Mouse (Mus musculus) forebrain, embryonic 11.5 days (tissue): Measurements from ENCODE around the gene Kcnj14. TPM values are rescaled to one million over a fixed set of nuclear protein-coding genes. Genes with fewer than 3 reads are reported as not detected.

Experiments
- ATAC-seq: fragments of 200-750 bp; cut with Nextera tagmentation; replicated peaks from 2 replicates; pipeline ENCODE4 v1.8.0; 2017; ENCODE audit warnings: moderate TSS enrichment; ENCODE audit not compliant: low FRiP score
- DNase-seq: peaks from one replicate; pipeline ENCODE4 v3.0.0-alpha.2; 2017; ENCODE audit warnings: low spot score
- H3K27ac ChIP-seq: fragments of 300-500 bp; sonication (generic); 2 replicates; pipeline ENCODE4 v1.5.1; 2014; ENCODE audit warnings: low read depth, low read length
- H3K27me3 ChIP-seq: fragments of 300-500 bp; sonication (generic); 2 replicates; pipeline ENCODE4 v1.6.1; 2014; ENCODE audit warnings: mild to moderate bottlenecking, low read length, mixed read lengths; ENCODE audit not compliant: control insufficient read depth, insufficient read depth
- H3K36me3 ChIP-seq: fragments of 300-500 bp; sonication (generic); 2 replicates; pipeline ENCODE4 v1.6.1; 2014; ENCODE audit warnings: mild to moderate bottlenecking, low read length, moderate library complexity, mixed read lengths; ENCODE audit not compliant: control insufficient read depth, insufficient read depth
- H3K4me1 ChIP-seq: fragments of 300-500 bp; sonication (generic); replicated peaks from 2 replicates; pipeline ENCODE4 v1.6.1; 2014; ENCODE audit warnings: low read length, mixed read lengths; ENCODE audit not compliant: control insufficient read depth, insufficient read depth
- H3K4me2 ChIP-seq: fragments of 300-500 bp; sonication (generic); 2 replicates; pipeline ENCODE4 v1.6.1; 2014; ENCODE audit warnings: low read depth, mild to moderate bottlenecking, low read length, moderate library complexity, mixed read lengths; ENCODE audit not compliant: severe bottlenecking
- H3K4me3 ChIP-seq: fragments of 300-500 bp; sonication (generic); 2 replicates; pipeline ENCODE4 v1.5.1; 2014; ENCODE audit warnings: low read depth, low read length
- H3K9ac ChIP-seq: fragments of 300-500 bp; sonication (generic); 2 replicates; pipeline ENCODE4 v1.6.1; 2014; ENCODE audit warnings: low read length
- H3K9me3 ChIP-seq: fragments of 300-500 bp; sonication (generic); 2 replicates; pipeline ENCODE4 v1.6.1; 2016; ENCODE audit warnings: low read length, mixed read lengths; ENCODE audit not compliant: control insufficient read depth
- WGBS: fragments of 180-500 bp; shearing (Covaris S2); extraction: QIAGEN DNeasy Blood & Tissue Kit; methylation state at CpG from one replicate; pipeline ENCODE4 v1.1.7; 2014; 5-methylcytosine and 5-hydroxymethylcytosine counted together
- polyA plus RNA-seq: library from polyadenylated mRNA; unstranded; fragments of >200 nt; fragmentation: Nextera tagmentation; extraction: Ambion mirVana; gene quantifications from 2 replicates; pipeline ENCODE4 v1.2.1, GENCODE M21; 2014

Kcnj14 gene
- polyA plus RNA-seq, 1 experiment from 2014 or later: 0.37 TPM

- H3K9ac ChIP-seq: peak overlapping the region; percentile 85
- peak overlapping the region; percentile 92 for H3K4me3 ChIP-seq
- H3K4me2 ChIP-seq: peak overlapping the region; percentile 88
- WGBS: under 1% methylated on average over 14 of the region's 14 CpGs
- H3K27ac ChIP-seq: no peak overlapping the region; the same call in 1 of the 2 replicates
- H3K4me1 ChIP-seq: peaks cover 20% of the 10 kb centered on the region
- H3K27me3 ChIP-seq: no peaks in the 10 kb centered on the region
- no peaks in the 10 kb centered on the region for H3K9me3 ChIP-seq
- DNase-seq (peak; percentile 83), ATAC-seq (peak; percentile 70)
- H3K36me3 ChIP-seq: peaks cover 15% of the 10 kb centered on the region
These were observed 38.4 kb downstream of the Kcnj14 start for GRCm38 (mm10) chr7:45786136-45786578.

GRCm38 (mm10) chr7:45785388-45786135 is 39.0 kb downstream of the Kcnj14 start:
- peaks cover 15% of the 10 kb centered on the region for H3K36me3 ChIP-seq
- H3K27me3 ChIP-seq: no peaks in the 10 kb centered on the region
- peak; percentile 85 for DNase-seq
- under 1% methylated on average over 41 of the region's 42 CpGs for WGBS
- peak; percentile 51 for ATAC-seq
- H3K4me2 ChIP-seq: peak overlapping the region; percentile 88
- no peaks in the 10 kb centered on the region for H3K9me3 ChIP-seq
- H3K4me1 ChIP-seq: peaks cover 20% of the 10 kb centered on the region
- H3K9ac ChIP-seq: peak overlapping the region; percentile 85
- peak overlapping the region; percentile 92 for H3K4me3 ChIP-seq
- peak overlapping the region; percentile 63 for H3K27ac ChIP-seq

GRCm38 (mm10) chr7:45784524-45785372 is 39.8 kb downstream of the Kcnj14 start, which contains the start of gene Sult2b1:
Sult2b1 (minus strand) TSS chr7:45784669.
- peaks cover 9% of the 10 kb centered on the region for H3K36me3 ChIP-seq
- ATAC-seq (peak; percentile 47), DNase-seq (peak; percentile 95)
- peaks cover 20% of the 10 kb centered on the region for H3K4me1 ChIP-seq
- no peaks in the 10 kb centered on the region for H3K9me3 ChIP-seq
- peak within 1 kb of the TSS; percentile 63 for H3K27ac ChIP-seq
- 20% methylated on average over 20 of the region's 20 CpGs for WGBS
- peak within 1 kb of the TSS; percentile 92 for H3K4me3 ChIP-seq
- H3K9ac ChIP-seq: peak within 1 kb of the TSS; percentile 85
- H3K27me3 ChIP-seq: no peaks in the 10 kb centered on the region
- H3K4me2 ChIP-seq: peak within 1 kb of the TSS; percentile 88

- under 1% methylated on average over 38 of the region's 38 CpGs for WGBS
These were observed 41.0 kb downstream of the Kcnj14 start, which contains the start of gene Lmtk3 for GRCm38 (mm10) chr7:45783511-45784091. Lmtk3 (plus strand) TSS chr7:45783738.

DNA sequence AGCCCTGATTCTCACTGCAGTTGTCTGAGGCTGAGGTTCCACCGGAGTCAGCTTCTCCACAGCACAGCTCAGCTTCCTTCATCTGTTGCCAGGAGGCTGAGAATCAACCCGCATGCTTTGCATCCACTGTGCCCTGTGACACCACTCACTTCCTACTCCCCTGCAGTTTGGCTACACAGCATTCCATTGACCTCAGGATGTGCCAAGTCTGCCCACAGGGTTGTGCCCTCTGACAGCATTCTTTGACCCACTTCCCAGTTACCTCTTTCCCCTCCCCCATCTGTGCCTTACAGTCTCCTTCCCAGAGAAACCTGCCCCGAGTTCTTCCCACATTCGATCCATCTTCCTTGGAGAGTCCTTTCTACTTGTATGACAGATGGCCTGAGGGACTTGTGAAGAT is 42.3 kb downstream of the Kcnj14 start:
- DNase-seq: no peak
- WGBS: 85% methylated on average over 4 of the region's 4 CpGs
- H3K4me1 ChIP-seq: peaks cover 23% of the 10 kb centered on the region

More at GRCm38 (mm10) chr7:45783511-45784091, 41.0 kb downstream of the Kcnj14 start, which contains the start of gene Lmtk3:
- DNase-seq (peak; percentile 87), ATAC-seq (peak; percentile 20)
- Histone ChIP-seq H3K36me3 (peaks cover 3% of the 10 kb centered on the region; the same call in 1 of the 2 replicates), H3K9ac (peak within 1 kb of the TSS; percentile 70), H3K27ac (peak within 1 kb of the TSS; percentile 63), H3K4me3 (peak within 1 kb of the TSS; percentile 92), H3K9me3 (no peaks in the 10 kb centered on the region), H3K4me1 (peaks cover 25% of the 10 kb centered on the region), H3K4me2 (peak within 1 kb of the TSS; percentile 88), H3K27me3 (0 out of 2 replicates have a peak, but pooled peaks cover 2% of the 10 kb centered on the region)

DNA sequence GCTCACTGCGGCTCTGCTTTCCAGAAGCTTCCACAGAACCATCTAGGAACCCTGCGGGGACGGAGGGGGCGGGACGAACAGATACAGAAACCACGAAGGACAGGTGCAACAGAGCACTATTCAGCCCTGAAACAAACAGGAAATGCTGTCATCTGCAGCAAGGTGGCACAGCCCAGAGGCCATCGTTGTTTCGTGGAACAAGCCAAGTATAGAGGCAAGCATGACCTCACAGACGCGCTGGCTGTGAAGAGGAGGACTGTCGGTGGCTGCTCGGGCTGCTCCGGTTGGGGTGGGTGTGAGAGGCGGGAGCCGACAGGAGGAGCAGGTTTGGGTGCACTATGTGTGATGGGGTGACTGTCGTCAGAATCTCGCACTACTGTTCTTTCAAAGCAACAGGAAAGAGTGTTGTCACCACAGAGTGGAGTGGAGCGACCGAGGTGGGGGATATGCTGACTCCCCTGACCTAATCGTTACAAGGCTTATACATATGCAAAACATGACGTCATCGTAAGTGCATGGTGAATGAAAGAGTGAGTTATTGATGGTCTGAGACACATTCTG is 45.4 kb downstream of the Kcnj14 start:
- H3K4me2 ChIP-seq: peak overlapping the region; percentile 20; the same call in 1 of the 2 replicates
- no peak overlapping the region; the same call in 1 of the 2 replicates for H3K4me3 ChIP-seq
- no peaks in the 10 kb centered on the region for H3K36me3 ChIP-seq
- peaks cover 9% of the 10 kb centered on the region for H3K4me1 ChIP-seq
- no peak overlapping the region for H3K9ac ChIP-seq
- DNase-seq (no peak), ATAC-seq (no peak)
- no peak overlapping the region for H3K27ac ChIP-seq
- no peaks in the 10 kb centered on the region for H3K9me3 ChIP-seq
- 26% methylated on average over 22 of the region's 22 CpGs for WGBS
- H3K27me3 ChIP-seq: 0 out of 2 replicates have a peak, but pooled peaks cover 2% of the 10 kb centered on the region

More for the DNA sequence above, 42.3 kb downstream of the Kcnj14 start:
- H3K27ac ChIP-seq: no peak overlapping the region
- H3K4me3 ChIP-seq: no peak overlapping the region
- H3K9ac ChIP-seq: no peak overlapping the region
- H3K27me3 ChIP-seq: 0 out of 2 replicates have a peak, but pooled peaks cover 2% of the 10 kb centered on the region
- no peak overlapping the region for H3K4me2 ChIP-seq
- H3K9me3 ChIP-seq: no peaks in the 10 kb centered on the region
- no peaks in the 10 kb centered on the region for H3K36me3 ChIP-seq
- no peak for ATAC-seq

DNA sequence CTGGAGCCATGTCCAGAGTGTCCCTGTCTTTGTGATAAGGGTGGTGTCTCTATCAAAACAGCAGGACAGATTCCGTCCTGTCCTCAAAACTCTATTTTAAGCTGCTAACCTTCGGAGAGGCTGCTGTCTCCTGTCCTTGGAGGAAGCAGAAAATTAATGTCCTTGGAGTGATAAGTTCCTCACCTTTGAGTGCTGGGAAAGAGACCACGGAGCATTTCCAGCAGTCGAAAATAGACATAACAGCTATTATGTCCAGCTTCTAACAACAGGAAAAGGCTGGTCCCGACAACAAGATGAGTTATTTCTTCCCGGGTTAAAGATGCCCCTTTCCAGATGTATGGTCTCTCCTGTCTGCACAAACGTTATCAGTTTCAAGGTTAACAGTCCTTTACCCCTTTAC is 49.3 kb downstream of the Kcnj14 start:
- no peak for DNase-seq
- WGBS: 88% methylated on average over 7 of the region's 7 CpGs
- Histone ChIP-seq H3K27ac (no peak overlapping the region), H3K27me3 (0 out of 2 replicates have a peak, but pooled peaks cover 2% of the 10 kb centered on the region), H3K9me3 (no peaks in the 10 kb centered on the region), H3K36me3 (no peaks in the 10 kb centered on the region), H3K4me1 (peaks cover 5% of the 10 kb centered on the region), H3K9ac (no peak overlapping the region), H3K4me2 (no peak overlapping the region), H3K4me3 (no peak overlapping the region)
- ATAC-seq: no peak

GRCm38 (mm10) chr7:45771101-45771500 is 53.5 kb downstream of the Kcnj14 start:
- ATAC-seq: no peak

More at GRCm38 (mm10) chr7:45771101-45771500, 53.5 kb downstream of the Kcnj14 start:
- Histone ChIP-seq H3K4me3 (no peak overlapping the region), H3K9ac (no peak overlapping the region), H3K27me3 (no peaks in the 10 kb centered on the region), H3K4me1 (no peaks in the 10 kb centered on the region), H3K9me3 (no peaks in the 10 kb centered on the region), H3K4me2 (no peak overlapping the region), H3K36me3 (no peaks in the 10 kb centered on the region), H3K27ac (no peak overlapping the region)
- no peak for DNase-seq
- WGBS: 59% methylated on average over 4 of the region's 4 CpGs
